Comparison of ENCODE assay signal across 9 mouse cellular contexts in genomic region chr3:62340154-62340760, GRCm38 (mm10). TPM values are rescaled to one million over a fixed set of nuclear protein-coding genes. Genes with fewer than 3 reads are reported as not detected.
DNase-seq lines count a peak whose midpoint lies in the region; ATAC-seq and TF ChIP-seq lines count a peak whose summit lies in the region.
"Had no signal": no experiment of that assay in that cellular context is flagged by ENCODE, and none has a peak within 500 bp of the region (broad histone marks: within the 10 kb centered on the region; RNA-seq: fewer than 3 reads in every experiment).

No protein-coding gene starts in this region.

- no peaks in the 10 kb centered on the region for H3K9me3 ChIP-seq in heart, embryonic 13.5 days
- H3K9me3 ChIP-seq in embryonic facial prominence, embryonic 14.5 days (ENCODE audit: control insufficient read depth, low read length) = no peaks in the 10 kb centered on the region
- no peaks in the 10 kb centered on the region for H3K9me3 ChIP-seq in limb, embryonic 10.5 days (replicated peaks)
- no peaks in the 10 kb centered on the region for H3K9me3 ChIP-seq in midbrain, postnatal 0 days (ENCODE audit: low read length)

- H3K27ac ChIP-seq in heart, embryonic 13.5 days (replicated peaks) = no peak overlapping the region
- H3K27ac ChIP-seq in embryonic facial prominence, embryonic 14.5 days (replicated peaks; ENCODE audit: low read depth, low read length) = no peak overlapping the region
- no peak overlapping the region for H3K27ac ChIP-seq in limb, embryonic 10.5 days
- peak overlapping the region; percentile 8; the same call in 1 of the 2 replicates for H3K27ac ChIP-seq in midbrain, postnatal 0 days (ENCODE audit: low read depth, low read length)
- H3K27ac ChIP-seq: macrophage had no signal

- H3K27me3 ChIP-seq in heart, embryonic 13.5 days (replicated peaks) = peaks cover 9% of the 10 kb centered on the region
- H3K27me3 ChIP-seq in embryonic facial prominence, embryonic 14.5 days (replicated peaks; ENCODE audit: control insufficient read depth, insufficient read depth, low read length) = 0 out of 2 replicates have a peak, but pooled peaks cover 3% of the 10 kb centered on the region
- peaks cover 43% of the 10 kb centered on the region for H3K27me3 ChIP-seq in limb, embryonic 10.5 days (ENCODE audit: low read depth, poor library complexity, severe bottlenecking)
- 0 out of 2 replicates have a peak, but pooled peaks cover 7% of the 10 kb centered on the region for H3K27me3 ChIP-seq in midbrain, postnatal 0 days (ENCODE audit: insufficient read depth, low read length)

- no peaks in the 10 kb centered on the region for H3K36me3 ChIP-seq in heart, embryonic 13.5 days
- H3K36me3 ChIP-seq in embryonic facial prominence, embryonic 14.5 days (ENCODE audit: control insufficient read depth, insufficient read depth, low read length) = peaks cover 3% of the 10 kb centered on the region
- H3K36me3 ChIP-seq in limb, embryonic 10.5 days = no peaks in the 10 kb centered on the region
- no peaks in the 10 kb centered on the region for H3K36me3 ChIP-seq in midbrain, postnatal 0 days (ENCODE audit: insufficient read depth, low read length)

- intact Hi-C loops in left cerebral cortex, postnatal 14 days (cut with DNase I) = loop anchor here (5.0 kb wide), 2 partner anchors 112 to 123 kb away; no protein-coding TSS in a partner anchor

- no peak for DNase-seq in heart, postnatal 4 days
- DNase-seq in embryonic facial prominence, embryonic 14.5 days (ENCODE audit: low spot score) = peak; percentile 26
- DNase-seq in limb, embryonic 10.5 days (ENCODE audit: low spot score) = no peak
- no peak for DNase-seq in midbrain, postnatal 0 days (ENCODE audit: low spot score)
- DNase-seq in urinary bladder, postnatal 10 days (ENCODE audit: low spot score) = no peak
- no peak for DNase-seq in left cerebral cortex, postnatal 14 days (ENCODE audit: low spot score in 2 of 2)
- DNase-seq in urinary bladder, postnatal 36 days (ENCODE audit: low spot score in 2 of 2) = no peak

- H3K9ac ChIP-seq in heart, embryonic 13.5 days = peak overlapping the region; percentile 83
- H3K9ac ChIP-seq in embryonic facial prominence, embryonic 14.5 days (ENCODE audit: low read depth, low read length) = peak overlapping the region; percentile 82
- H3K9ac ChIP-seq in midbrain, postnatal 0 days (replicated peaks; ENCODE audit: low read length, poor library complexity, severe bottlenecking) = peak overlapping the region; percentile 74

- no peak for TF ChIP-seq CTCF in midbrain, postnatal 0 days (IDR thresholded peaks at IDR 0.05)

- no peak for ATAC-seq in heart, embryonic 13.5 days (ENCODE audit: extremely low read depth, insufficient number of reproducible peaks, low FRiP score, low TSS enrichment)
- ATAC-seq in embryonic facial prominence, embryonic 14.5 days (ENCODE audit: low read depth) = no peak
- no peak for ATAC-seq in midbrain, postnatal 0 days (ENCODE audit: low FRiP score)

- H3K4me3 ChIP-seq in heart, embryonic 13.5 days = peak overlapping the region; percentile 77
- H3K4me3 ChIP-seq in embryonic facial prominence, embryonic 14.5 days (ENCODE audit: low read depth, low read length) = peak overlapping the region; percentile 64
- H3K4me3 ChIP-seq in limb, embryonic 10.5 days = peak overlapping the region; percentile 80
- H3K4me3 ChIP-seq in midbrain, postnatal 0 days (ENCODE audit: low read depth, low read length) = peak overlapping the region; percentile 67

- peaks cover 14% of the 10 kb centered on the region for H3K4me1 ChIP-seq in heart, embryonic 13.5 days
- peaks cover 20% of the 10 kb centered on the region for H3K4me1 ChIP-seq in embryonic facial prominence, embryonic 14.5 days (ENCODE audit: control insufficient read depth, insufficient read depth, low read length)
- H3K4me1 ChIP-seq in limb, embryonic 10.5 days = peaks cover 22% of the 10 kb centered on the region
- no peaks in the 10 kb centered on the region for H3K4me1 ChIP-seq in midbrain, postnatal 0 days (ENCODE audit: insufficient read depth, low read length)

- WGBS in heart, embryonic 13.5 days = 15% methylated on average over 16 of the region's 16 CpGs
- 10% methylated on average over 16 of the region's 16 CpGs for WGBS in embryonic facial prominence, embryonic 14.5 days
- WGBS in limb, embryonic 10.5 days = 8% methylated on average over 16 of the region's 16 CpGs
- WGBS in midbrain, postnatal 0 days = 10% methylated on average over 16 of the region's 16 CpGs

- H3K4me2 ChIP-seq in heart, embryonic 13.5 days = peak overlapping the region; percentile 90
- H3K4me2 ChIP-seq in embryonic facial prominence, embryonic 14.5 days (ENCODE audit: low read depth, low read length) = peak overlapping the region; percentile 73
- peak overlapping the region; percentile 61 for H3K4me2 ChIP-seq in midbrain, postnatal 0 days (ENCODE audit: low read depth, low read length, poor library complexity, severe bottlenecking)

RNA-seq across cellular contexts. Expression of gene Arhgef26, which starts 2.1 kb away (rescaled TPM):
- polyA plus RNA-seq in heart, embryonic 13.5 days (2015; fragmentation: Nextera tagmentation; extraction: Ambion mirVana) = 4.6 and 4.9 TPM in 2 replicates
- 1 to 10 TPM; 4.7 to 7.8 TPM for total RNA-seq in heart, postnatal 4 days (2021)
- 7.7 and 9.4 TPM in 2 replicates for polyA plus RNA-seq in embryonic facial prominence, embryonic 14.5 days (2014; fragmentation: Nextera tagmentation; extraction: Ambion mirVana)
- 3.1 and 4.9 TPM in 2 replicates for polyA plus RNA-seq in limb, embryonic 10.5 days (2016; fragmentation: Nextera tagmentation; extraction: Ambion mirVana)
- total RNA-seq in midbrain, postnatal 0 days (2014; rRNA removed) = 23.3 and 26.7 TPM in 2 replicates
- polyA plus RNA-seq in midbrain, postnatal 0 days (2015; fragmentation: Nextera tagmentation; extraction: Ambion mirVana) = 14.1 and 16.5 TPM in 2 replicates
- 10 to 100 TPM; 23.3 to 24.1 TPM for total RNA-seq in left cerebral cortex, postnatal 14 days (2021)
- polyA plus RNA-seq: macrophage had no signal
